Mouse (Mus musculus) right cerebral cortex, postnatal 36 days (tissue): ENCODE measurements around the gene Atxn7l3.
"Not testable (repeated sequence)": the region's sequence is repeated elsewhere in the genome, so short reads cannot be mapped to it uniquely, and the experiment has no call there.

Source experiments
- DNase-seq, 2 experiments: peaks; one replicate each; pipeline ENCODE4 v3.0.0; 2022; ENCODE audit warnings: low spot score in 2 of 2, mixed read lengths in 1 of 2

Gene Atxn7l3

DNA sequence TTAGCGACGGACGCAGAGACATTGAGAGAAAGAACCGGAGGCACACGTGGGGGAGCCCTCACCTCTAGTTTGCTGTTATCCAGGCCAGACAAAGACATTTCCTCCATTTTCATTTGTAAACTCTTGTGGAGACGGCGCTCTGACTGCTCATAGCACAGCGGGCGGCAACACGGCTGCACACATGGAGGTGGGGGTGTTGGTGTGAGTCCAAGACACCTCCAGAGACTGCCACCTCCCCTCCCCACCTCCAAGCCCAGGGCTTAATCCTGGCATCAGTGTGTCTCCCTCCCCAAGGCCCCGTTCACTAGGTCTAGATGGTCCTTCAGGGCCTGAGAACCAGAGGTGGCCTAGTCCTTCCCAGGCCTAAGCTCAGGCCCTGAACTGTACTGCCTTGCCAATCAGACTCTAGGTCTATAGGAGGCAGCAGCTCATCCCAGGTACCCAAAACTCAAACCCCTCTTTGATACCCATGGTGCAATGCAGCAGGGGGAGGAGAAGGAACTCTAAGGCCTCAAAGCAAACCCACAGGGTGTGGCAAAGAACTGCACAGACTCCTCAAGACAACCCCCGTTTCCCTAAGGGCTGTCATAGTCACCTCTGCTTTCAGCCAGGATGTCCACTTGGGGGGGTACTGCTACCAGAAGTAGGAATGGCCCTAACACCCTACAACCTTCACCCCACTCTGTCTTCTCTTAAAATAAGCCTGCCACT lies 1.4 kb downstream of the Atxn7l3 start:
- no peak for DNase-seq

DNA sequence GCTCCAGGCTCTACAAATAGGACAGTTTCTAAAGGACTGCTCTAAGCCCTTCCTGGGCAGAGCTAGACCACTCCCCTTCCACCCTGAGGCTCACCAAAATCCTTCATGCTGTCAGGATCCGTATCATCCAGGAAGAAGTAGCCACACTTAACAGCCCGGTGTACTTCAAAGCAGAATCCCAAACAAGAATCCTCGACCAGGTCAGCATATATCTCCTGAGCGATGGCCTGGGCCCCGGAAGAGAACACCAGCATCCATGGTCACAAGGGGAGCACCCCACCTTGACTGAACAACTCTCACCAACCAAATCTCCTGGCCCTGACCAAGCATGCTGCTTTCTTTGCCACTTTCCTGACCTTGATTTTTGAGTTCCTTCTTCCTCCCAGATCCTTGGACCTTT lies 2.0 kb downstream of the Atxn7l3 start:
- DNase-seq: no peak

DNA sequence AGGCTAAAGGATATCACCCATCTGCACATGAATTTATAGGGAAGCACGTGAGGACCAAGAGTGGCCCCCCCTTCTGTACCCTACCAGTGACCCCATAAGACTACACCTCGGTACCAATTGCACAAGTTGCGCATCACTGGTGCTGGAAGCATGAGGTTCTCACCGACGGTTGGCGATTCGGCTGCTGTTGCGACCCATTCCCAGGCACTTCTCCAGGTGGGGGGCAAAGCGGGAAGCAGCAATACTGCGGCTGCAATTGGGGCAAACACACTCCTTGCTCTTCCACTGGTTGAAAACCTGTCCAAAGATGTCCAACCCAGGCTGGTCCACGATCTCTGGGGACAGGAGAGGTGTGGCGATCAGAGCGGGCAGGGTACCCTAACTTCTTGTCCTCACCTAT lies 2.5 kb downstream of the Atxn7l3 start:
- DNase-seq: no peak

DNA sequence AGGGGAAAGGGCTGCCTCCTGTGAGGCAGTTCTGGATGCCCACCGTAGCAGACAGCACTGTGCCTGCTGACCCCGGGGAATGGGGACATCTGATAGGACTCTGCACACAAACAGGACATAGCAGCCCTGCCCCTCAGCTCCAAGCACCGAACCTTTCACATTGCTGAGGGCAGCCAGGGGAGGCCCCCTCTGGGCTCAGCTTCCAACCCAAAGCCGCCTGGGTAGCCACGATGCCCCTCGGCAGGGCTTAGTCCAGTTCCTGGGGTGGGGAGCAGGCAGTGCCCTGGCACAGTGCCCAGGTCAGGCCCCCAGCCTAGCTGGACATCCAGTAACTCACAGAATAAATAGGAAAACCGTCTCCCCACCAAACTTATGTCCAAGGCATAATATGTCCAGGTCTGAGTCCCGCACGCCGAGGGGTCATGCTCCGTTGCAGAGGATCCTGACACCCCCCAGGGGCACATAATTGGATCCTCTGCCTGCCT lies 5.3 kb downstream of the Atxn7l3 start:
- DNase-seq: no peak

DNA sequence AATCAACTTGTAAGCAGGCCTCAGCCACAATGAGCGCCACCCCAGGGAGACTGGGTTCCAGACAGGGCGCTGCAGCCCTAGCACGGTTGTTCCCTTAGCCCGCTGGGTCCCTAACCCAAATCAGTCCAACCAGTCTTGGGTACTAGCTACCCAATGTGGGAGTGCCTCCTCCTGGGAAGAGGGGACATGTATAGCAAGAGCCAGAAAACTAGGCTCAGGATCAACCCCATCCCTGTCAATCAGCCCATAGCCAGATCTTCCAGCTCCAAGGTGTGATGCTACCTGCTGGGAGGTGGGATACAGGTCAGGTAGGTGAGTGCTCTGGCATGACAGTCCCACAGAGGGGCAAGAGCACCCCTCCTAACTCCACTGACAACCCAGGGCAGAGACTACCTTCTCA lies 6.3 kb downstream of the Atxn7l3 start:
- no peak for DNase-seq

DNA sequence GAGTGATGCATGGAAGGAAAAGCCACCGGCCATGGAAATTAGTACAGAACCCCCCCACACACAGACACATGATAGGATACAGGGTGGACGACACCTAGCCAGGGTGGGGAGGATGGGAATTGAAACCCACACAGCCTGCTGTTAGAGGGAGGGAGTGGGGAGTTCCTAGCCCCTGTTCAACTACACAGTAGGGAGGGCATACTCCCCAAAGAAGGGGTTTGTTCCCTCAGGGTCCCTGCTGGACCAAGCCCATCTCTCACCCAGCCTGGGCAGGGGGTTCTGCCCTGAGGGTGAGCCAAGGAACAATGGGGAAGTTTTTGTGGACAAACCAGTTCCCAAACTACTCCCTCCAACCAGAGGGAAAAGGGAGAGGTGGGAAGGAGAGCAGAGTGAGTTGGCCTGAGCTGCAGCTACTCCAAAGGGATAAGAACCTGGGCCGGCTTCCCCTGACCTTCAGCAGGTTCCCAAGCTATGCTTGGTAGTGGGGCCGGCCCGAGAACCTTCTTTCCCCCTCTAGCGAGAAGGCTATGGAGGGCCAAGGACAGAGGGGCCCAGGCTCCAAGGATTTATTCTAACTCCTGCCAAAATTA lies 6.8 kb downstream of the Atxn7l3 start:
- DNase-seq: no peak

DNA sequence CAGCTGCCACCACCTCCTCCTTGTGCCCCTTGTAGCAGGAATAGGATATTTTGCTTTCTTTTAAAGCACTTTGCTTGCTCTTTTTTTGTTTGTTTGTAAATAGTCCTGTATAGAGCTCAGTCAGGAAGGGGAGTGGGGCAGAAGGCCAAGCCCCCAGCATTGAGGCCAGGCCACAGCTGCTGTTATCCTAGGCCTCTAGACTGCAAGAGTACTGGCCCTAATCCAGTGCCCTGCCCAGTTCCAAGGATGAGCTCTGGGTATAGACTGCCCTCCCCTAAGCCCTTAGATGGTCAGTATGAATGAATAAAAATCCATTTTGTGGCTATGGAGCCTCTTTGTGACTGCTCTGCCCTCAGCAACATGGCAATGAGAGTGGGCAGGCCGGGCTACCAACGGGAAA lies 7.5 kb downstream of the Atxn7l3 start:
- DNase-seq: no peak

DNA sequence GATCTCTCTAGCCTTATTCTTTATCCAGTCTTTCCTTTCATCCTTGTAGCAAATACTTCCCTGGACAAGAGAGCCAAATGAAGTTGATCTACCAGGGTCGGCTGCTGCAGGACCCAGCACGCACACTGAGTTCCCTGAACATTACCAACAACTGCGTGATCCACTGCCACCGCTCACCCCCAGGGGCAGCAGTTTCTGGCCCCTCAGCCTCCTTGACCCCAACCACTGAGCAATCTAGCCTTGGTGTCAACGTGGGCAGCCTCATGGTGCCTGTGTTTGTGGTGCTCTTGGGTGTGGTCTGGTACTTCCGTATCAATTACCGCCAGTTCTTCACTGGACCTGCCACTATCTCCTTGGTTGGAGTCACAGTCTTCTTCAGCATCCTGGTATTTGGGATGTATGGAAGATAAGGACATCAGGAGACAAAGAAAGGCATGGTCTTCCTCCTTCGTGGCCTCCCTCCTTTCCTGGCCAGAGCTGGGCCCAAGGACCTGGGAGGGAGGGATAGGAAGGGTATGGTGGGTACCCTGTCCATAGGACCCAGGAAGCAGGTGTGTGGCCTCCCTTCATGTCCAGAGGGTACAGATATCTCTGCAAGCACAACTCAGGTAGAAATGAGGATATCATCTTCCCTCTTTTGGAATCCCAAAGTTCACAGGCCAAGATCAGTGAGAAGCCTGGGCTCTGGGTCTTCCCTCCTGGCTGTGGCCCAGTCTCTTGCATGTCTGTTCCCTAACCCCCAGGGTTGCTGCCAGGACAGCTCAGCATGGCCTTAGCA lies 8.2 kb downstream of the Atxn7l3 start:
- DNase-seq: no peak

DNA sequence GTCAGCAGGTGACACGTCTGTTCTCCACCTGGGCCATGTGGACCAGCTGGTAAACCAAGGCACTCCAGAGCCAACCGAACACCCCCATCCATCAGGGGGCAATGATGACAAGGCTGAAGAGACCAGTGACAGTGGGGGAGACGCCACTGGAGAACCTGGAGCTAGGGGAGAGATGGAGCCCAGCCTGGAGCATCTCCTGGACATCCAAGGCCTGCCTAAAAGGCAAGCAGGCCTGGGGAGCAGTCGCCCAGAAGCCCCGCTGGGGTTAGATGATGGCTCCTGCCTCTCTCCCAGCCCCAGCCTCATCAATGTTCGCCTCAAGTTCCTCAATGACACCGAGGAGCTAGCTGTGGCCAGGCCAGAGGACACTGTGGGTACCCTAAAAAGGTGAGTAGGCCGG lies 8.9 kb downstream of the Atxn7l3 start:
- no peak for DNase-seq

DNA sequence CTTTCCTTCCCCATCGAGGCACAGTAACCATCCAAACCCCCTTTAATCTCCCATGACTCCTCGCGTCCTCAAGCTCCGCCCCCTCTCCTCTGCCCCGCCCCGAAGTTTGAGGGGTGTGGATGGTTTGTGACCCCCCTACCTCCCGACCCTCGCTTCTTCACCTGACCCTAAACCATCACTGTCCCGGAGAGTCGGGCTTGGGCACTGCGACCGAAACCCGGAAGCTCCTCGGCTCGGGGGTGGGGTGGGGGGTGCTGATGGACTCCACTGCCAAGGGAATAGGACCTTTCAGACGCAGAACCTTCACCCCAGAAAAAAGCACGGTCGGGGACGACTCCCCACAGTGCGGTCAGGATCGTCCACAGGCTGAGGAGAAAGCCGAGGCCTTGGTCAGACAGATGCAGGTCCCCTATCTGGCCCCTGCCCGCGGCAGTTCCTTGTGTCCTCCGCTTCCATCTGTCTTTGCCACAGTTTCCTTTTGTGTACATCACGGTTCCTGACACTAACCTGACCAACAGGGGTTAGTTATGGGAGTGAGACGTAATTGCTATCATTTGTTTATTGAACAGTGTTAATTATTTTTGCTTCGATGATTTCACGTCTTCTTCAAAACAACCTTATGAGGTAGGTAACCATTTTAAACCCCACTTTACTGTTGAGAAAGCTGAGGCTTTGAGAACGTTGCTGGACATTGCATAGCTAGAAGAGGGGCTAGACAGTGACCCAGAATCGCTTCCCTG lies 11.2 kb downstream of the Atxn7l3 start:
- DNase-seq: no peak

DNA sequence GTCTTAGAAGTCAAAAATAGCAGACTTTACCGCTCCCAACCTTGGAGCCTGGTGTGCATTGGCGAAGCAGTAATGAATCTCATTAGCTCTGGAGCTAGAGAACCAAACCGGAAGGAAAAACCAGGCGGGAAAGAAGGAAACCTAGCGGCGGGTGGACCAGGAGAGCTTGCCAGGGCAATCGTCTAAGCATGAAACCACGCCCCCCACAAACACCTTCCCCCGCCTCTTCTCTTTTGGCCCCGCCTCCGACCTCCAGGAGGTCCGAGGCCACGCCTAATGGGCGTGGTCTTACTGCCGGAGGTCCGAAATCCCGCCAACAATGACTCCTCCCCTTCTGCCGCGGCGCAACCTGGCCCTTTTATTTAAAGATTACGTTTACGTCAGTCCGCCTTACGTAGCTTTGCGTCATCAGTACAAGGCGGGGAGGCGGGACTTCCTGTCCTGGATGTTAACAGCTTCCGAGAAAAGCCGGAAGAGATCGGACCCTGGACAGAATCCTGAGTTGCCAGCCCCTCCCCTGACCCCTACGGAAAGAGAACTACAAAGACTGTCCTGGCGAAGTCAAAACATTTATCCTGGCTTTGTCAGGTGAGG lies 11.8 kb downstream of the Atxn7l3 start, which contains the start of gene Tmub2:
Gene Tmub2, plus strand, starts transcription at position 431 of the 594 bp plus-strand sequence.
- DNase-seq: peak; percentile 96 to 97

DNA sequence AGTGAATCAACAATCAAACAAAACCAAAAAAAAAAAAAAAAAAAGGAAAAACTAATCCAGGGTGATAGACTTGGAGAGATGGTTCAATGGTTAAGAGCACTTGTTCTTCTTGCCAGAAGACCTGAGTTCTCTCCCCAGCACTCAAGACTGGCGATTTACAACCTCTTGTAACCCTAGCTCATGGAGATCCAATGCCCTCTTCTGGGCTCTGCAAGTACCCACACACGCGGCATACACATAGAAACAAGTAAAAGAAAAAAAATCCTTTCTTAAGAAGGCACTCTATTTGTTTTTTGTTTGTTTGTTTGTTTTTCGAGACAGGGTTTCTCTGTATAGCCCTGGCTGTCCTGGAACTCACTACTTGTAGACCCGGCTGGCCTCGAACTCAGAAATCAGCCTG lies 12.5 kb downstream of the Atxn7l3 start:
- no peak for DNase-seq

DNA sequence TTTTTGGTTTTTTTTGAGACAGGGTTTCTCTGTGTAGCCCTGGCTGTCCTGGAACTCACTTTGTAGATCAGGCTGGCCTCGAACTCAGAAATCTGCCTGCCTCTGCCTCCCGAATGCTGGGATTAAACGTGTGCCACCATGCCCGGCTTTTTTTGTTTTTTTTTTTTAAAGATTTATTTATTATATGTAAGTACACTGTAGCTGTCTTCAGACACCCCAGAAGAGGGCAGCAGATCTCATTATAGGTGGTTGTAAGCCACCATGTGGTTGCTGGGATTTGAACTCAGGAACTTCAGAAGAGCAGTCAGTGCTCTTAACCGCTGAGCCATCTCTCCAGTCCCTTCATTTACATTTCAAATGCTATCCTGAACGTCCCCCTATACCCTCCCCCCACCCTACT lies 16.2 kb downstream of the Atxn7l3 start:
- DNase-seq: not testable (repeated sequence)

DNA sequence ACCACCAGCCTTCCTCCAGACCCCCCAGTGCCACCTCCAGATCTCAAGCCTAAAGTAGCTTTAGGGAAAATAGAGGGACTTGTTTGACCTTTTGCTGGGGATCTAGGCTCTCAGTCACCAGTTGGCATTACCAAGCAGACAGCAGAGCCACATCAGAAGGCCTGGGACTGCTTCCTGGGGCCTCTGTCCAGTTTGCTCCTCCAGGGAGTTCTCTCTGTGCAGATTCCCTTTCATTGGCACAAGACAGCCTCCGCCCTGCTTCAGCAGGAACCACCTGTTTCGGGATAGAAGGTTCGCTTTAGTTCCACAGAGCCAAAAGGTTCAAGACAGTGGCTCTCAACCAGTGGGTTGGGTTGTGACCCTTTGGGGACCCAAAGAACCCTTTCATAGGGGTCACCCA lies 16.8 kb downstream of the Atxn7l3 start:
- no peak for DNase-seq

DNA sequence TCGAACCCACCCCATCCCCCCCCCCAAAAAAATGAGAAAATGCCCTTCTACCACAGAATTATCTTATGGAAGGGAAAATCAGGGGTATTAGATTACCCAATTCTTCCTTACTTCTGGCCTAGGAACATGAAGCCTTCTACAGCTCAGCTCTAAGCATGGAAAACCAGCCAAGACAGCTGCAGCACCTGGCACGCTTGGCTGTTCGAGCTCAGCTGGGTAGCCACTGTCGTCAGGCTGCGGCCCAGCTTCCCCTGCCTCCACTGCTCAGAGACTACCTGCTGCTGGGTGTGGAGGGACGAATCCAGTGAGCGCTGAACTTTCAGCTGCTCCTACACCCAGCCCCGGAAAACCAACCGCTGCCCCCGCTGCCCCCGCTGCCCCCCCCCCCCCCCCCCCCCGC lies 18.7 kb downstream of the Atxn7l3 start:
- no peak for DNase-seq

DNA sequence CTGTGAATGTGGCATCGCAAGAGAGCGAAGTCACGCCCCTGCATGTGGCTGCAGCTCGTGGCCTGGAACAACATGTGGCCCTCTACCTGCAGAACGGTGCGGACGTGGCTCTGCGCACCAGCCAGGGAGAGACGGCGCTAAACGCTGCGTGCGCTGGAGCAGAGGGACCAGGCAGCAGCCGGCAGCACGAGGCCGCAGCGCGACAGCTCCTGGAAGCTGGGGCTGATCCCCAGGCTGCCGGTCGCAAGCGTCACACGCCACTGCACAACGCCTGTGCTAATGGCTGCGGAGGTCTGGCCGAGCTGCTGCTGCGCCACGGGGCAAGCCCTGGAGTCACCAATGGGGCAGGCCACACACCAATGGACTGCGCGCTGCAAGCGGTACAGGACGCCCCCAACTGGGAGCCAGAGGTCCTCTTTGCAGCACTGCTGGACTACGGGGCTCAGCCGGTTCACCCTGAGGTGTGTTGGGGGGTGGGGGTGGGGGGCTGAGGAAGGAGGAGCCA lies 20.0 kb downstream of the Atxn7l3 start:
- DNase-seq: no peak

DNA sequence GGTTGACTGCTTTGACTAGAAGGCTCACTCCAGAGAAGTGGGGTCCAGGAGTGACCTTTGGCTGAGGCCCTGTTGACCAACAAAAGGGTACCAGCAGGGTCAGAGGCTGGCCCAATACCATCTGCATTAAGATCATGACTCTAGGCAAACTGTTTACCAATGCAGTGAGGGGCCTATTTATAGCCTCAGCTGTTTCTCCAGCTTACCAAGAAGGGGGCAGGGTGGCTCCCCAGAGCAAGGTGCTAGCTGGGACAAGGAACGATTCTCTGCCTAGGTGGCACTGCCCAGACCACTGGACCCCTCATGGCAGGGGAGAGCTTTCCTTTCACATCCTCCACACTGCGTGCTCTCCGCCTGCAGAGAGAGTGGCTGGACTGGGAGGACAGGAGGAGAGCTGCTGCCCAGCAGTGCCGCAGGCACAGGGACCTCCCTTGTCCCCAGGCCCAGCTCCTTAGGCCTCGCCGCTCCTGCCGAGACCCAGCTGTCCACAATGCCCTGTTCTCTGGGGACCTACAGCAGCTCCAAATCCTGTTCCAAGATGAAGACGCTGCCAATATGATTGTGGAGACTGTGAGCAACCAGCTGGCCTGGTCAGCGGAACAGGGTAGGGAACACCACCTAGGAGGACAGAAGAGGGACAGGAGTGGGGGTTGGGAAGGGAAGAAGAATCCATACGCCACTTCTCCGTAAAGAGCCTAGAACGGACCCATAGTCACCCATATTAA lies 27.7 kb downstream of the Atxn7l3 start, which contains the start of gene Asb16:
Gene Asb16, plus strand, starts transcription at position 224 of the 725 bp plus-strand sequence.
- DNase-seq: no peak

DNA sequence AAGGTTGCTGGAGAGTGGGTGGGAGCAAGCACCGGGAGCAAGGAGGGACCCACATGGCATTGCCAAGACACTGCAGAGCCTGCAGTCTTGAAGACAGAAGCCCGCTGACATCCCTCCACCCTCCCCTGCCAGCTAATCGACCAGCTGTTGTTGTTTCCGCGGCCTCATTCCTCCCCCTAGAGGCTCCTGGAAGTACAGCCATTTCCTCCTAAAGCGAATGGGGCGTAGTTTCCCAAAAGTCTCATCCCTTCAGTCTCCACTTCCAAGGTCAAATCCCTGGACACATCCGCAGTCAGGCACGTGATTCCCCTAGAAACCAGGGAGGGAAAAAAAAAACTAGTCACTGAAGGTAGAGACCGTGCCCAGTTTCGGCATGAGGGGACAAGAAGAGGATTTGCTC lies 29.0 kb downstream of the Atxn7l3 start:
- DNase-seq: peak; percentile 34 to 41

DNA sequence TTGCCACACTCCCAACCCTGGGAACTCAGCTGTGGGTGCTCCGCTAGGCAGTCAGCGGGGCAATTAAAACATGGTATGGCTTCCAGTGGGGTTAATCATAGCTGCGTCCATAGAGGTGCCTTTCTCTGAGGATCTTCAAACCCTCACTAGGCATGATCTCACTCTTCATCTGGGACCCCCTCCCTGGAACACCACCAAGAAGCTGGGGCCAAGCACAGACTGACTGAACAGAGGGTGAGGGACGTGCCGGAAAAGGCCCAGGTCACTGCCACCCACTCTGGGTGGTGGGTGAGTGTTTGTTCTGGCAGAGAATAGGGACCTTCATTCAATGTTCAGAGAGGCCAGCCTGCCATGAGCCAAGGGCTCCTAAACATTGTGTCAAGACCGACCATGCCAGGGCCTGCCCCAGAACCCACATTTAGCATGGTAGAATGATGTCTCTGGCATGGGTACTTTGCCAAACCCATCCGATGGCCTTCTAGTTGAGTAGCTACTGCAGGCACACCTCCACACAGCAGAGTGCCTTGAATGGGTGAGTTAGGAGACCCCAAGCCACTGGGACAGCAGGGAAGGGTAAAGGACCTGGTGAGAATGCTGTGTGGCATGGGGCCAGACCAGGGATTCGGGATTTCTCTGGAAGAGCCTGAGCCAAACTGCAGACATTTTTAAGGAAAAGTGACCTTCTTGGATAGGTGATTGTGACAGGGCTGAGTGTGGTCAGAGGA lies 29.6 kb downstream of the Atxn7l3 start:
- no peak for DNase-seq

DNA sequence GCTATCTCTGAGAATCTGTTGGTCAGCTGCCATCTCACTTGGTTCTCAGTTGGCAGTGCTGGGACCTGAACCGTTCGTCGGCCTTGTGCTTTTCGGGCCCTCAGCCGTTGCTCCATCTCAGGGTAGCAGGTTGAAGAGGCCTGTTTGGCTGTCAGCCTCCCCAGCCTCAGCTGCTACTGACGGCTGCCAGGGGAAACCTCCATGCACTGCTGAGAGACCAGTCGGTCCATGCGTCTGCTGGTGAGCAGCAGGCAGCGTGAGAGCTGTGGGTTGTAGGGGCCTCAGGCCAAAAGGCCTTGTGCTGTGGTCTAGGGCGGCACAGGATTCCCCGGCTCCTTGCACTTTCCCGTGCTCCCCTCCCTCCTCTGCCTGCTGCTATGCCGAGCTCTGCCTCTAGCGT lies 30.6 kb downstream of the Atxn7l3 start:
- no peak for DNase-seq
